Mouse (Mus musculus): ENCODE measurements around the gene Gtf2ird1. TPM values are rescaled to one million over a fixed set of nuclear protein-coding genes. Genes with fewer than 3 reads are reported as not detected.
A peak's percentile ranks its signal among the peaks of the same experiment; 100 is the strongest.

The Gtf2ird1 gene
- total and polyA plus RNA-seq, 3 experiments = 12.8 to 39.0 (median 13.1) TPM

DNA sequence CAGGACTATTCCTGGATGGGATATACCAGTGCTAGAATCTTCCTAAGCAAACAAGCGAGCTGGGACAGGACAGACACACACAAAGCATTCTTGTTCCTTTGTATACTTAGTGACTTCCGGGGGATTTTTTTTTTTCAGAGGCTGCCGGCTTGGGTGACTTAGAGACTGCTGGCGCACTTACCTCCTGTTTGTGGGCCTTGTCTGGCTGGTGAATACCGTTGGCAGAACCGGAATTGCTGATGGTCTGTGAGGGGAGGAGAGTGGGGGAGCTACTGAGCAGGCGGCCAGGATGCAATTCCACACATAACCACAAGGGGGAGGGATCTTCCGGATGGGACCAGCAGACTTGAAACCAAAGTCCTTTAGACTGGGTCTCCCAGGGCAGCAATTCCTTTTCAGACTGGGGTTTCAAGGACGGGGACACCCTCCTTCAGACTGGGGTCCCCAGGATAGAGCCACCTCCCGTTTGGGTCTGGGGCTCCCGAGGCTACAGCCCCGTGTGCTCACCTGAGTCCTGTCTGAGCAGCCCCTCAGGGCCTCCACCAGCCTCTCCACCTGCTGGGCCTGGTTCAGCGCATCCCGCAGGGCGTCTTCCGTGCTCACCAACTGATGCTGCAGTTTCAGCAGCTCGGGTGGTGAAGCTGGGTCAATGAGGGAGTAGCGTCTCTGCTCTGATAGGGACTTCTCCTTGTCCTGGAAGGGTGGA lies 35.3 kb upstream of the Gtf2ird1 start (continued):
- TF ChIP-seq ZC3H11A (IDR thresholded peaks at IDR 0.05; ENCODE audit: low read depth, low read length) = no peak
- TF ChIP-seq EP300 (IDR thresholded peaks at IDR 0.05; ENCODE audit: low read length) = peak; percentile 30; the same call in 1 of the 2 replicates
- TF ChIP-seq E2F4 (IDR thresholded peaks at IDR 0.05; ENCODE audit: insufficient replicate concordance, low read depth, low read length) = no peak
- TF ChIP-seq ELF1 (IDR thresholded peaks at IDR 0.05; ENCODE audit: low read depth, low read length) = peak; percentile 85
- TF ChIP-seq CHD2 (IDR thresholded peaks at IDR 0.05; ENCODE audit: low read length) = 0 out of 2 replicates have a peak, but pooled peaks have one; percentile 36
- peak; percentile 63; the same call in 1 of the 2 replicates for TF ChIP-seq MEF2A (IDR thresholded peaks at IDR 0.05; ENCODE audit: borderline replicate concordance, low read depth, low read length)
- TF ChIP-seq ZNF384 (IDR thresholded peaks at IDR 0.05; ENCODE audit: low read depth, low read length) = peak; percentile 87
- no peak for TF ChIP-seq POLR2AphosphoS2 (IDR thresholded peaks at IDR 0.05; ENCODE audit: low read depth, low read length)
- 0 out of 2 replicates have a peak, but pooled peaks have one; percentile 15 for TF ChIP-seq KAT2A (IDR thresholded peaks at IDR 0.05; ENCODE audit: insufficient replicate concordance, low read length)
- peak; percentile 69; the same call in 1 of the 2 replicates for TF ChIP-seq UBTF (IDR thresholded peaks at IDR 0.05; ENCODE audit: low read depth, low read length)
- TF ChIP-seq ETS1 (conservative IDR thresholded peaks at IDR 0.05; ENCODE audit: low read depth, low read length) = peak; percentile 49; the same call in 1 of the 2 replicates
- TF ChIP-seq TCF12 (IDR thresholded peaks at IDR 0.05; ENCODE audit: low read depth, low read length) = peak; percentile 53; the same call in 1 of the 2 replicates
- TF ChIP-seq MAZ (IDR thresholded peaks at IDR 0.05; ENCODE audit: low read depth, low read length) = peak; percentile 88
- peak; percentile 42; the same call in 1 of the 2 replicates for TF ChIP-seq BHLHE40 (IDR thresholded peaks at IDR 0.05; ENCODE audit: low read depth, low read length)
- peak; percentile 52; the same call in 1 of the 2 replicates for TF ChIP-seq POLR2A (IDR thresholded peaks at IDR 0.05; ENCODE audit: low read depth, low read length)
- peak; percentile 69 for TF ChIP-seq IRF4 (IDR thresholded peaks at IDR 0.05; ENCODE audit: low read depth, low read length)

DNA sequence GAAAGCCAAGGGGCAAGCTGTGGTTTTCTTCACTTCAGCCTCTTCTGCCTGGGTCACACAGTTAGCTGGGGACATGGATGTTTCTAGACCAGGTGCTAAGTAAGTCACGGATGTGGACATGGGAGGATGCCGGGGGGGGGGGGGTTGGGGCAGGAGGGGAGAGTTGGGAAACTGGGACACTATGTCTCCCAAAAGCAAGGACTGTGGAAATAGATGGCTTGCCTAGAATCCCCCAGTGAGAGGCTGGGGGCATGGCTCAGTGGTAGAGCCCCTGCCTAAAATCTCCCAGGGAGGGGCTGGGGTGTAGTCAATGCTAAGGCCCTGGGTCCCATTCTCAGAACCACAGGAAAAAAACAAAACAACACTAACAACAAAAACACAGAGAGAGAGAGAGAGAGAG lies 34.7 kb upstream of the Gtf2ird1 start:
- Histone ChIP-seq H3K4me3 (replicated peaks in 1 of 3; ENCODE audit: low read depth in 2 of 3, low read length in 2 of 3, poor library complexity in 1 of 3) (peak overlapping the region in 1 of 3 experiments; percentile 15), H3K27ac (ENCODE audit: insufficient read depth, low read depth) (no peak overlapping the region)

More for the DNA sequence above, 34.7 kb upstream of the Gtf2ird1 start:
- dilution Hi-C loops (cut with MboI; ENCODE audit: extremely low pct_ligation_motif_present, extremely low pct_unique_long_range_greater_than_20kb, low sequenced_read_pairs) = no loop called here
- Histone ChIP-seq H3K79me2 (replicated peaks; ENCODE audit: control insufficient read depth, extremely low read depth, insufficient read depth, poor library complexity, severe bottlenecking) (no peaks in the 10 kb centered on the region), H3K27me3 (replicated peaks) (no peaks in the 10 kb centered on the region), H3K4me2 (ENCODE audit: insufficient read depth, low read depth, poor library complexity, severe bottlenecking) (no peak overlapping the region), H3K9me3 (replicated peaks; ENCODE audit: low read length) (no peaks in the 10 kb centered on the region), H3K4me1 (ENCODE audit: control insufficient read depth in 1 of 2, insufficient read depth in 2 of 2) (peaks cover 25 to 62% of the 10 kb centered on the region in 2 experiments), H3K36me3 (replicated peaks in 1 of 2; ENCODE audit: control insufficient read depth in 1 of 2, insufficient read depth in 1 of 2, low read length in 1 of 2) (peaks cover 0 to 51% of the 10 kb centered on the region in 2 experiments), H3K9ac (ENCODE audit: insufficient read depth, low read depth) (no peak overlapping the region)
- TF ChIP-seq MYC (IDR thresholded peaks at IDR 0.05; ENCODE audit: low read depth, low read length) = no peak
- no peak for TF ChIP-seq TCF12 (IDR thresholded peaks at IDR 0.05; ENCODE audit: low read depth, low read length)
- no peak for TF ChIP-seq ZC3H11A (IDR thresholded peaks at IDR 0.05; ENCODE audit: low read depth, low read length)
- TF ChIP-seq EP300 (IDR thresholded peaks at IDR 0.05; ENCODE audit: low read length) = no peak
- no peak for TF ChIP-seq UBTF (IDR thresholded peaks at IDR 0.05; ENCODE audit: low read depth, low read length)
- no peak for TF ChIP-seq IRF4 (IDR thresholded peaks at IDR 0.05; ENCODE audit: low read depth, low read length)
- no peak for TF ChIP-seq ETS1 (conservative IDR thresholded peaks at IDR 0.05; ENCODE audit: low read depth, low read length)
- no peak for TF ChIP-seq MAFK (IDR thresholded peaks at IDR 0.05; ENCODE audit: insufficient replicate concordance, low read length)
- TF ChIP-seq MXI1 (IDR thresholded peaks at IDR 0.05; ENCODE audit: low read depth, low read length) = no peak
- no peak for TF ChIP-seq MEF2A (IDR thresholded peaks at IDR 0.05; ENCODE audit: borderline replicate concordance, low read depth, low read length)
- in situ Hi-C loops (cut with MboI; ENCODE audit: low pct_ligation_motif_present, low pct_unique_long_range_greater_than_20kb, low sequenced_read_pairs) = loop anchor here (5.0 kb wide), 2 partner anchors 126 to 309 kb away; partner anchors contain the start of genes Gtf2ird2 and Lat2
- DNase-seq (ENCODE audit: extremely low read depth) = no peak

All from CH12.LX (cell line).